Mouse (Mus musculus) liver, embryonic 13.5 days (tissue): Measurements from ENCODE around the gene A830031A19Rik. TPM values are rescaled to one million over a fixed set of nuclear protein-coding genes. Genes with fewer than 3 reads are reported as not detected.
A peak's percentile ranks its signal among the peaks of the same experiment; 100 is the strongest.

Experiments used
- ATAC-seq: fragments of 200-750 bp; cut with Nextera tagmentation; 2 replicates; pipeline ENCODE4 v1.8.0; 2017; ENCODE audit warnings: low read depth, mild to moderate bottlenecking, moderate number of reproducible peaks, moderate library complexity
- DNase-seq: peaks from one replicate; pipeline ENCODE4 v3.0.0; 2022
- H3K27ac ChIP-seq: fragments of 300-500 bp; sonication (generic); 2 replicates; pipeline ENCODE4 v1.5.1; 2015; ENCODE audit warnings: moderate library complexity, mild to moderate bottlenecking, inconsistent platforms
- H3K27me3 ChIP-seq: fragments of 300-500 bp; sonication (generic); 2 replicates; pipeline ENCODE4 v1.6.1; 2015; ENCODE audit warnings: mild to moderate bottlenecking, inconsistent platforms
- H3K36me3 ChIP-seq: fragments of 300-500 bp; sonication (generic); 2 replicates; pipeline ENCODE4 v1.6.1; 2015; ENCODE audit warnings: mild to moderate bottlenecking, inconsistent platforms
- H3K4me1 ChIP-seq: fragments of 300-500 bp; sonication (generic); replicated peaks from 2 replicates; pipeline ENCODE4 v1.6.1; 2015; ENCODE audit warnings: inconsistent platforms
- H3K4me2 ChIP-seq: fragments of 300-500 bp; sonication (generic); 2 replicates; pipeline ENCODE4 v1.6.1; 2015; ENCODE audit warnings: inconsistent platforms, mild to moderate bottlenecking, moderate library complexity
- H3K4me3 ChIP-seq: fragments of 300-500 bp; sonication (generic); replicated peaks from 2 replicates; pipeline ENCODE4 v1.5.1; 2015; ENCODE audit warnings: mild to moderate bottlenecking, inconsistent platforms
- H3K9ac ChIP-seq: fragments of 300-500 bp; sonication (generic); 2 replicates; pipeline ENCODE4 v1.6.1; 2015; ENCODE audit warnings: mild to moderate bottlenecking, inconsistent platforms
- H3K9me3 ChIP-seq: fragments of 300-500 bp; sonication (generic); replicated peaks from 2 replicates; pipeline ENCODE4 v1.6.1; 2016; ENCODE audit warnings: inconsistent platforms
- WGBS: fragments of 180-500 bp; shearing (Covaris S2); methylation state at CpG from one replicate; pipeline ENCODE4 v1.1.7; 2015; ENCODE audit not compliant: insufficient replicate concordance; 5-methylcytosine and 5-hydroxymethylcytosine counted together
- microRNA-seq: library from miRNA; unstranded; fragments of <30 nt; microRNA quantifications from one replicate; pipeline ENCODE4, GENCODE M21; 2016
- polyA plus RNA-seq: library from polyadenylated mRNA; unstranded; fragments of >200 nt; fragmentation: Nextera tagmentation; extraction: Ambion mirVana; gene quantifications from 2 replicates; pipeline ENCODE4 v1.2.1, GENCODE M21; 2015

The A830031A19Rik gene
- polyA plus RNA-seq, 1 experiment from 2014 or later, result not detected

DNA sequence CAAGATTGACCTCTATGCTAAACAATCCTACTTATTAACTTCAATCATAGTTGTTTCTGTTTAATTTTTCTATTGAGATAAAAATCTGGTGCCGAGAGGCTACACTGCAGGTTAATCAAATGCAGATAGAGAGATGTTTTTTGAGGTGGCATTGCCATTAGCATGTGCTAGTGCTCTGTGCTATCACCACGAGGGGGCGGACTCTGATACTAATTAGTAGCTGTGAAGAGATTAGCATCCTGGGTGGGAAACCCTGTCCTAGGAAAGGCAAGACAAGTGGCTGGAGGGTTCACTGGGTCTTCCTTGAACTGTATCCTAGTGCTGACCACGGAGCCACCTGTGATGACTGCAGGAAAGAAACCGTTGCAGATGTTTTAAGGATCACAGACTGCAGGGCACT is 66.6 kb downstream of the A830031A19Rik start:
- Histone ChIP-seq H3K27ac (no peak overlapping the region), H3K9ac (no peak overlapping the region), H3K4me2 (no peak overlapping the region), H3K4me1 (no peaks in the 10 kb centered on the region), H3K36me3 (no peaks in the 10 kb centered on the region), H3K27me3 (no peaks in the 10 kb centered on the region), H3K4me3 (no peak overlapping the region), H3K9me3 (no peaks in the 10 kb centered on the region)
- DNase-seq (peak; percentile 1), ATAC-seq (no peak)
- WGBS, result 17% methylated on average over 5 of the region's 5 CpGs

DNA sequence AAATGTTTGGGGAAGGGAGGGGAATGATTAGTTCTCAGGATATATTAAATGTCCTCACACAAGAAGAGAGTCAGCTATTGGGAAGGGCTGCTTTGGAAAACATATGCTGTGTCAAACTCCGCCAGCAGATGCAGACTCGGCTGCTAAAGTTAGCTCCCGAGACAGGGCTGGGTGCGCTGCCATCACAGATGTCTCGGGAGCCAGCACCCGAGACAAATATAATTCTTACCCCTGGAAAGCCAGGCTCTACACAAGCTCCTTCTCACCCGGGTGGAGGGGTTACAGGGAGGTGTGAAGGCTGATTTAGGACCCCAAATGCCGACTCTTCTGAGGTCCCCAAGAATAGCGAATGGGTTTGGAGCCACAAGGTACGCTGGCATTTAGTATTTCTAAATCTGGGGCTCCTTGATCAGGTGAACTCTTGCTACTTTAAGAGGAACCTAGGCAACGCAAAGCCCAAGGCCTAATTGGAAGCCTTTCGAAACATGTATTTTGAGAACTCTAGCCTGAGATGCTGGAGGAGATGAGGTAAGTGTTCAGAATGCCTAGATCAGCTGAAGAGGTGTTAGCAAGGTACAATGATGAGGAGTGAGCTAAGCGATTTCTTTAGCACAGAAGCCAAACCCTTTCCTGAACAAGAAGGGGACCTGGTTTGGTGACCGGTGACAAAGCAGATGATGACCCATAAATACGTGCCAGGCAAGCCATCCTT is 69.3 kb downstream of the A830031A19Rik start:
- ATAC-seq (no peak), DNase-seq (no peak)
- Histone ChIP-seq H3K4me2 (no peak overlapping the region), H3K27me3 (no peaks in the 10 kb centered on the region), H3K4me1 (no peaks in the 10 kb centered on the region), H3K9ac (no peak overlapping the region), H3K36me3 (no peaks in the 10 kb centered on the region), H3K27ac (no peak overlapping the region), H3K9me3 (no peaks in the 10 kb centered on the region), H3K4me3 (no peak overlapping the region)
- WGBS, result 70% methylated on average over 15 of the region's 15 CpGs

DNA sequence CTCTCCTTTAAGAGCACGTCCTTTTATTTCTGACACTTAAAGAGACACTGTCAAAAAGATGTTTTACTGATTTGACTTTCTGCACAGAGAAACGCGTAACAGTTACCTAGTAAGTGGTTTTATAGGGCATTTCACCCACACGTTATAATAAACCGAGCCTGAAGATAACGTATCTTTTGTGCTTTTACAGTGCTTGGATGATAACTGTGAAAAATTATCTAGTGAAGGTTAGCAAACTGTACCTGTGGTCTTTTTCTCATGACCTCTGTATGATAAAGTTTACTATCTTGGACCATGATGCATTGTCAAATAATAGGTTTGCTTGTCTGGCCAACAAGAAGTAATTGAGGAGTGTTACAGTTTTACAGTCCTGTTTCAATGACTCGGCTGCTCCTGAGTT is 74.2 kb downstream of the A830031A19Rik start:
- H3K9me3 ChIP-seq, result no peaks in the 10 kb centered on the region
- no peak for DNase-seq

More for the DNA sequence above, 74.2 kb downstream of the A830031A19Rik start:
- no peak overlapping the region for H3K27ac ChIP-seq
- H3K4me1 ChIP-seq, result no peaks in the 10 kb centered on the region
- 71% methylated on average over 7 of the region's 7 CpGs for WGBS
- no peak overlapping the region for H3K9ac ChIP-seq
- no peaks in the 10 kb centered on the region for H3K36me3 ChIP-seq
- no peak for ATAC-seq
- no peak overlapping the region for H3K4me2 ChIP-seq
- H3K27me3 ChIP-seq, result no peaks in the 10 kb centered on the region
- no peak overlapping the region for H3K4me3 ChIP-seq

Small RNA genes within 50 kb of the gene (microRNA-seq; reads per million reads assigned to microRNA genes)
- not detected for gene Gm44381

Other genes starting within 250 kb of the A830031A19Rik start
- 4.2 and 6.1 TPM in 2 replicates for gene Papolg, start 179.8 kb downstream of the A830031A19Rik start, polyA plus RNA-seq
- gene Bcl11a, start 3.0 kb upstream of the A830031A19Rik start, polyA plus RNA-seq, result 37.9 and 45.0 TPM in 2 replicates